Mouse (Mus musculus): ENCODE results near the gene Napb.
"Not testable (repeated sequence)": the region's sequence is repeated elsewhere in the genome, so short reads cannot be mapped to it uniquely, and the experiment has no call there.

Napb gene

DNA sequence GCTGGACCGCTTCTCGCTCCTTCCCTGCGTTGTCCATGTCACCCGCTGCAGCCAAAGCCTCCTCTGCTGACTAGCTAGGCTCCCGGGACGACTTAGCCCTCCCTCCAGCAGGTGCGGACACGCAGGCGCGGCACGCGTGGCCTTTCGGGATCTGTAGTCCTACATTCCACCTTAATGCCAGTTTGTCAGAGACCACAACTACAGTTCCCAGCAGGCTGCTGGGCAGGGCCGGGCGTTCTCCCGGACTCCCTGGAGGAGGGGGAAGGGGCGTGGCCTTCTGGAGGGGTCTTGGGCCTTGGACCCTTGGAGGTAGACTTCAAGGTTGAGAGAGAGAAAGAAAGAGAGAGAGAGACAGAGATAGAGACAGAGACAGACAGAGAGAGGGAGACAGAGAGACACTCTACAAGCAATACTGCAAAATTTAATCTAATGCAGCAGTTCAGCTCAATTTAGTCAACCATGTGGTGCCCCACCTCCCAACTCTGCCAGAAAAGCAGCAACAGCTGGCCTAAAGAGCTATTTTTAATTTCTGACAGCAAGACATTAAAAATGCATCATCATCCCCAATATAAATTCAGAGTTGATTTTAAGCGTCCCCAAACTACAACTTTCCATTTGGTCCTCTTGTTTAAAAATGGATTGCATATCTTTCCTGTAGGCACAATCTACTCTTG, at the start of gene Napb:
TSS of gene Napb (minus strand) at position 141 of the 674 bp plus-strand sequence.
- DNase-seq (ENCODE audit: extremely low spot score, low read depth, low spot score) = peak; percentile 73

DNA sequence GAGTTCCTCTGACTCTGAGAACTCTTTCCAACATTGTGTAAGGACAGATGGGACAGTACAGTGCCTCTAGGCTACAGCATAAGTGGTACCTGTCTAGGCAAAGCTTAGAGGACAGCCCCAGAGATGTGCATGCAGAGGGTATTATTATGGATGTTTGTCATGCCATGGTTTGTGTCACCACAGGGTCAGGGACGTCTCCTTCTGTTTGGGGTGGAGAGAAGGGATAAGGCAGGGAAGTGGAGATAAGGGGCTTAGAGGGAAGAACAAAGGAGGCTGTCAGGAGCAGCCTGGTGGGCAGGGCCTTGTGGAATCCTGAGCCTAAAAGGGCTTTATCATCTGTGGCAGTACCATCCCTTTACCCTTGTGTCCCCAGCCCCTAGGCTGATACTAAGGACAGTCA, 49.4 kb upstream of the Napb start, which contains the start of gene 8030411F24Rik:
TSS of gene 8030411F24Rik (plus strand) at position 301 of the 400 bp plus-strand sequence.
- DNase-seq (ENCODE audit: extremely low spot score, low read depth, low spot score) = no peak

DNA sequence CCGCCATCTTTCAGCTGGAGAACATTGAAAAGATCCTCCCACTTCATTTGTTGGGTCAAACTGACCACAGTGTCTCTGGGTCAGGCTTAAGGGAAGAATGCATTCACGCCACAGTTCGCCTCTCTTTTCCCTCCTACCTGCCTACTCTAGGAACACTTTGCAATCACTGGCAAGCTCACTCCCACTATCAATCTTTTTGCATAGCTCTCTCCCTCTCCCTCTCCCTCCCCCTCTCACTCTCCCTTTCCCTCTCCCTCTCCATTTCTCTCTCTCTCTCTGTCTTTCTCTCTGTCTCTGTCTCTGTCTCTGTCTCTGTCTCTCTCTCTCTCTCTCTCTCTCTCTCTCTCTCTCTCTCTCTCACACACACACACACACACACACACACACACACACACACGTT, 39.1 kb upstream of the Napb start, which contains the start of gene Cst11:
TSS of gene Cst11 (minus strand) at position 101 of the 400 bp plus-strand sequence.
- DNase-seq (ENCODE audit: extremely low spot score, low read depth, low spot score) = not testable (repeated sequence)

DNA sequence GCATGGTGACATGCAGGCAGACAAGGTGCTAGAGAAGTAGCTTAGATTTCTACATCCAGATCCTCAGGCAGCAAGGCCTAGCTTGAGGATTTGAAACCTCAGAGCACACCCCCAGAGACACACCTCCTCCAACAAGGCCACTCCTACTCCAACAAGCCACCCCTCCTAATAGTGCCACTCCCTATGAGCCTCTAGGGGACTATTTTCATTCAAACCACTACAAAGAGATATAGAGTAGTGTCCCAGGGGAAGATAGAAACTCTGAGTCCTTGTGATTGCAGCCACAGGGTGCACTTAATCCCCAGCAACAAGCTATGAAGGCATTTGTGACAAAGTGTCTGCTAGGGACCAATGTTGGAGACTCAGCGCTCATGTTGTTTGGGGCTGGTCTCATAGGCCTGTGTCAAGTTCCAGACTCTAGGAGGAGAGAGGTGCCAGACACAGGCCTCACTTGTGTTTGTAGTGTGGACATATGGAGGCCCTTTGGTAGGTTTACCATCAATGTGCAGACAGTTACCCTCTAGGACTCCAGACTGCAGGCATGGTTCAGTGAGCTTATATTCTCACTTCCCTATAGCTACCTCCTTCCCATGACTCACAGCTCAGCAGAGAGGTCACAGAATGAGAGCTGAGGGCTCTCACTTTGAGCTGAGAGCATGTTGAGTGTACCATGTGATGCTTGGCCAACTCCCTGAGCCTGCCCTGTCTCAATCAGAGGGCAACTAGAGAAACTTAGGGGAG, 31.6 kb upstream of the Napb start:
- no peak for DNase-seq (ENCODE audit: extremely low spot score, low read depth, low spot score)

DNA sequence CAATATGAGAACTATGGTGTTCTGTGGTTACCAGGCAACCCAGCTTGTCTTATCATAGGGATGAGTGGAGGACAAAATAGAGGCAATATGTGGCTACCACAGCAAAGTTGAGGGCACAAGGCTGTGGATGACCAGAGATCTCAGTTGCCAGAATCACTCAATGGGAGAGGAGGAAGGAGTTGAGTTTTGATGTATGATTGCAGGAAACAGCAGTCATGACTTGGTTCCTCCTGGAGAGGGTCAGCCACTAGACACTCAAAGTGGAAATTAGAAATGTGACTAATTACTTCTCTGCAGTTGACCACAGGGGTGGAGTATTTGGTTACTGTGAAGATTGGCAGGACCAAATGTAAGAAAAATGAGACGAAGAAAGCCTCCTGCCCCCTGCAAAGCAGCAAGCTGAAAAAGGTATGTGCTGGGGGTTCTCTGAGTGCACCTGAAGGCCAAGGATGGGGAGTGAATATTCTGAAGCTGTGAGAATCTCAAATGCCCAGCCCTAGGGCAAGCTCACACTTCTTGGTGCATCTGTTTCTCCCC, 22.1 kb upstream of the Napb start:
- DNase-seq (ENCODE audit: extremely low spot score, low read depth, low spot score) = no peak

DNA sequence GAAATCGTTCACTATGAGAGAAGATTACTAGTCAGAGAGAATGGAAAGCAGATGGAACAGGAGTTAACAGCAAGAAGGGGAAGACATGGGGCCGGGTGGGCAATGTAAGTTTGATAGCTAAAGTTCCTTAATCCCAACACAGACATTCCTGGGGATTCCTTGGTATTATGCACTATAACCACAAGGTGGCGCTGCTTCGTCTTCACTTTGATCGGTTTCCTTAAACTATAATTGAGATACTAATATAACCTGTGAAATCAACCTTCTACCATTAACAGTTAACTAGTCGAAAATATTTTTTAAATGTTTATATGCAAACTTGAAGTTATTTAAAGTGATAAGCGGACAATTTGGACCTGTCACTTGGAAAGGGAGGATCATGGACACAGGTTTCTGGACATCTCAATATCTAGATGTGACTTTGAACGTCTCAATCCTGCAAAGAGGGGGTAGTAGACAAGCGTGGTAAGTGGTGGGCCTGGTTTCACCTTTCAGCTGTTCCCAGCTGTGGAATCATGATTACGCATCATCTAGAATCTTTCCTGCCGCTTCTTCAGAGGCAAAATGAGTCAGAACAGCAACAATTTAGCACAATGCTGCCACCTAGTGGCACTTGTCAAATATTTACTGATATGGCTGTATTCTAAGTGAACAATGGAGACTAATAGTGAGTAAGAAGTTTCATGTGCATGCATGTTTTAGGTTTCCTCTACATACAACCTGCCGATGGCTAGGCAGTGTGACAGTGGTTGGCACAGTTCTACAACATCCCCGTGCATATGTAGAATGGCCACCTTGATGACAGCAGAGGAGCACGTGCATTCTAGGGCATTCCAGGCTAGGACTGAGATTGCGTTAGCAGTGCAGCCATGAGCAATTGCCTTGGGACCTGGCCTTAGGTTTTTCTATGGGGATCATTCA, 19.9 kb upstream of the Napb start:
- peak; percentile 94 for DNase-seq (ENCODE audit: extremely low spot score, low read depth, low spot score)

DNA sequence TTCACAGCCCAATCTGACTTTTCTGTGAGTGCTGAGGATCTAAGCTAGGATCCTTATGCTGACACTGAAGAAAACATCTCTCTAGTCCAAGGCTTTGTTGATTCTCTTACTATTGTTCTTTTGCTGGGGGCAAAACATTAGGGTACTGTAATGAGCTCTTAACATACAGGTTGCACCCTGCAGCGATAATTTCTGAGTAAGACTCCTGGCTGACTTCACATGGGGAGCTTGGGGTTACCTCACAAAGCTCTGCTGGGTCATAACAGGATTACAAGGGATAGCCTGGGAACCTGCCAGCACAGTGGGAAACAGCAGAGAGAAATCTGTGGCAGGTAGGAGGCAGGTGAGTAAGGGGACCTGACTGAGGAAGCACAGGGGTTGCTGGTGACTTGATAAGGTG, 17.8 kb upstream of the Napb start, which contains the start of gene Cstl1:
TSS of gene Cstl1 (plus strand) at position 301 of the 400 bp plus-strand sequence.
- DNase-seq (ENCODE audit: extremely low spot score, low read depth, low spot score) = no peak

DNA sequence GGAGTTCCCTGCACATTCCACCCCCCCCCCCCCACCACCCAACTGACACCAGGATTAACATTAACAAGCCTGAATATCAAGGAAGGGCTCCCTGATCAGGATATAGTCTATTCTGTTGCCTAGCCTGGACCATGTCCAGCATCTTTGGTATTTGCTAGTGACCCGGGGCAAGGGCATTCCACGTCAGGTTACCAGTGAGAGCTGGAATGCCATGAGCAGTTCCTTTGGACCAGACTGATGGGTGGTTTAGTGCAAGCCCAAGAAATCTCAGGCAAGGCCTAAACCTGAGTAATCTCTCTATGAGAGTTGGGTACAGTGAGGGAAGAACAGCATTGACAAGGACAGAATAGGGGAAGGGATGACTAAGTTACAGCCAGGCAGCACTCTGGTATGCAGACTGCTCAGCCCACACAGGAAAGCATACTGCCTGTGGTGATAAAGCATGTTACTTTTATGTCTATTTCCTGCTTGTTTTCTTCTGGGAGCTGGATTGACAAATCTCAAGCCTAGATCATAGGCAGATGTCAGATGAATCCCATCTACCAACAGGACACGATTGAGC, 11.7 kb upstream of the Napb start:
- no peak for DNase-seq (ENCODE audit: extremely low spot score, low read depth, low spot score)

DNA sequence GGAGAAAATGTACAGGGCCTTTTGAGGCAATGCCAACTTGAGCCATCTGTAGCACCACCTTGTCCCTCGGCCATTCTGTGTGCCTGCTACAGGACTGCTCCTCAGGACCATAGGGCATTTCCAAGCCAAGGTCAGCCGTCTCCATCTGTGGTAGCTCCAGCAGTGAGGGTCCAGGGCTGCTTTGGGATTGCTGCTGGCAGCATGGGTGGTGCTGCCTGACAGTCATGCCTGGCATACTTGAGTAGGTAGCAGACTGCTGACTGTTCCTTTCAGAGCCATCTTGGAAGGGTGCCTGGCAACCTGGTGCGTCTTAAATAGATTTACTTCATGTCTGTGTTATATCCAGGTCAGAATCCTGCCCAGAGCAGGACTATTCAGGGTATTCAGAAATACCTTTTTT, 10.7 kb upstream of the Napb start:
- no peak for DNase-seq (ENCODE audit: extremely low spot score, low read depth, low spot score)

DNA sequence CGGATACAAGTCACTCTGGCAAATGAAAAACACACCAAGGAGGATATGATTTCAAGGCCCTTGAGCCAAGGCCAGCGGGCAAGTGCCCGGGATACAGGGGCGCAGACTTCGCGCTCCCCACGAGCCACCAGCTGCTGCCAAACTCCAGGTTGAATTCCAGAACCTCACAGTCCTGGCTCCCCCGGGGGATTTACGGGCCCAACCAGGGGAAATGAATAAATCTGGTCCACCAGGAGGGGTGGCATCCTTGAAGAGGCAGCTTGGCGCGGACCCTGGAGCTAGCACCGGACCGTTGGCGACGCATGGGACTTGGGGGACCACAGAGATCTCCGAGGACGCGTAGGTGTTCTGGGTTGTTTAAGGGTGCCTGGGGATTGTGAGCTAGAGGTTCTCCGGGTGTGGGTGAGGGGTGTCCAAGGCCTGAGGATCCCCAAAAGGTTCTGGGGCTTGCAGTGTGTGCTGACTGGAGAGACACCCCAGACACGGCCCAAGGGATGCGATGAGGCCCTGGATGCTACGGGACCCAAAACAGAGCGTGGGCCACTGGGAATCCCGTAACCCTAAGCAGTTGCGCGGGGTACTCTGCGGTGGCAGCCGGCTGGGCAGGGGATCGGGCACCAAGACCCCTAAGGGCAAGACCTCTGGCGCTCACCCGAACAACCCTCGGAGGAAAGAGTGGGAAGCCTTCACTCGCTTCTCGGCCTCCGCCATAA, 497 bp downstream of the Napb start:
- DNase-seq (ENCODE audit: extremely low spot score, low read depth, low spot score) = no peak

DNA sequence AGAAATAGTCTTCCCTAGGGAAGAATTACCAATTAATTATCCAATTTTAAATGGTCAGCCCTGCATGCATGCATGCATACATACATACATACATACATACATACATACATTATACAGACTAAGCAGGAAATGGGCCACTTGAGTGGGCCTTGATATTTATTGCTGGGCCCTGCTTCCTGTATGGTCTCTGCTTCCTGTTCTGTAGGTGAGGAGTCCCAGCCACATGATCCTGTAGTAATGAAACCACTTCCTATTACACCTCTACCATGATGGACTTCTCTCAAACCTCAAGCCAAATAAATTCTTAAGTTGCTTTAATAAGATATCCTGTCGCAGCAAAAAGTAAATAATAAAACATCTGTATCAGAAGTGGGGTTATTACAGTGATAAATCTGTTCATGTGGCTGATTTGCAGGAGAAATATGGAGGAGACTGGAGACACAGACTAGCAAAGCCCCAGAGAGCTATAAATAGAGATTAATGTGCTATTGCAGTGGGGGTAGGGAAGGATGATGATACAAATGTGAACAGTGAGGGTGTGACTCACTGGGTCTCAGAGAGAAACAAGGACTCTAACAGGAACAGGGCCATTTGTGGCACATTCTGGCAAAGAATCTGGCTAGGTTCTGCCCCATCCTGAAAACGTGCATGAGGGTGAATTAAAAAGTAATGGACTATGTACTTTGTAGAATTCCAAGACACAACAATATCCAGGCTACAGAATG, 12.8 kb downstream of the Napb start:
- no peak for DNase-seq (ENCODE audit: extremely low spot score, low read depth, low spot score)

DNA sequence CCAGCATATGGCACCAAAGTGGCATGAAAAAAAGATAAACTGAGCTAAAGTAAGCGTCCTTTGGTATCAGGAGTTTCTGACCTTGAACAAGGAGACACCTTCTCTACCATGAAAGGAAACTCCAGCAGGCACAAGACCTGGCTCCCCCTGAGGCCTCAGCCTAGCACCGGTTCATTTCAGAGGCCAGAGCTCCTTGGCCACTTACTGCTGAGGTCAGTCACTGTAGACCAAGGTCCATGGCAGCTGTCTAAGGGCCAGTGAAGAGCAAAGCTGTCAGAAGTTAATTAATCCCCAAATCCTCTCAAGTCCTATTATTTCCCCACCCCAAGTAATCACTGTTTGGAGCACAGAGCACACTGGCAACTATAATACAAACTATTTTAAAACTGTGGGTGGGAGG, 15.2 kb downstream of the Napb start:
- DNase-seq (ENCODE audit: extremely low spot score, low read depth, low spot score) = no peak

DNA sequence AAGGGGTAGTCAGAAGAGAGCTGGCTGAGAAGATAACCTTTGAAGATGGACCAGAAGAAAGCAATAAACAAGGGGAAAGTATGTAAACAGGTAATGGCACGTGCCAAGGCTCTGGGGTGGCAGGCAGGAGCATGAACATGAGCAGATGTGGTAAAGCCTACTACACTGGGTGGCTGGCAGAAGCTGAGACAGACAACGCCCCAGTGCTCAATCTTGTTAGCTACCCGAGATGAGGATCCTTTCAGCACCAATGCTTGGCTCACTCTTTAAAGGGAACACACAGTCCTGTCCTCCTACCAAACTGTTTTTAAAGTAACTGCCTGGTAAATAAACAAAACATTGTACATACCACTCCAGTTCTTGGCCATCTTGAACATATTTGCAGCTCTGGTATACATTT, 19.9 kb downstream of the Napb start:
- no peak for DNase-seq (ENCODE audit: extremely low spot score, low read depth, low spot score)

DNA sequence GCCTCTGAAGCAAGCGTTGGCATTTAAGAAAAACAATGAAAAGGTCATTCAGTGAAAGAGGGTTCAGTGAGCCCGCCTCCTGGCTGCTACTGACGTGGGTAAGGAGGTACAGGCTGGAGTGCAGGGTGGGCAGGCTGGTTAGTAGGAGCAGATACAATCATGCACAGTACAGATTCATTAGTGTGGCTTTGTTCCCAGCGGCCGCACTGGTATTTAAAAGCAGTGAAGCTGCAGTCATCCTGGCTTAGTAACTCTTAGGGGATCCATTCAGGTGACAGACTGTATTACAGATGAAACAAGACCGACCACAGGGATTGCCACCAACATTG, 25.1 kb downstream of the Napb start:
- no peak for DNase-seq (ENCODE audit: extremely low spot score, low read depth, low spot score)

DNA sequence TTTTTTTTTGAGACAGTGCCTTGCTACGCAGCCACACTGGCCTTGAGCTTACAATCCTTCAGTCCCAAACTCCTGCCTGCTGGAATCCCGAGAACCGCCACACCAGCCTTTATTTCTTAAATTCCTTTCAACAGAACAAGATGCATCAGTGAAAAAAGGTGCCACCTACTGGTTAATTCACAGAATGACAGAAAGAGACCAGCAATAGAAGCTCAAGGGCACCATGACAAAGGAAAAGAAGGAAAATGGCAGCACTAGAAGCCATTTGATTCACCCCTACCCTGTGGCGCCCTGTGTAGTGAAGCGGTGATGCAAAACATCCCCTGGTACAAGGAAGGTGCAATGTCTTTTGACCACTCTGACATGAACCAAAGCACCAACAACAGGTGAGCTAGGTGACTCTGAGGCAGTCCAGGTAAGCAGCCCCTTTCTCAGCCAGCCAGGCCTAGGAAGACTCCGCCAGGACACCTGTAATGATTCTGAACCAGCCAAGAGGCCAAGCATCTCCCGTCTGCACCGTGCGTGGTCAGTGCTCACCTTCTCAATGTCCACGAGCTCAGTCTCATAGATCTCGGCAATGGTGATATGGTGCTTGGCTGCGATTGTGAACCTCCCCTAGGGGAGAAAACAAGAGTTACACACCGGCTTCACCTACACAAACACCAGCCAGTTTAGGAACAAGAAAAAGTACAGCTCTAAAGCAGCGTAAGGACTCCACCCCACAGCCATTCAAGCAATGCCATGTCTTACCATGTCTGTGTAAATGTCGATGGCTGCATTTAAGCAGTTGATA, 25.7 kb downstream of the Napb start:
- no peak for DNase-seq (ENCODE audit: extremely low spot score, low read depth, low spot score)

DNA sequence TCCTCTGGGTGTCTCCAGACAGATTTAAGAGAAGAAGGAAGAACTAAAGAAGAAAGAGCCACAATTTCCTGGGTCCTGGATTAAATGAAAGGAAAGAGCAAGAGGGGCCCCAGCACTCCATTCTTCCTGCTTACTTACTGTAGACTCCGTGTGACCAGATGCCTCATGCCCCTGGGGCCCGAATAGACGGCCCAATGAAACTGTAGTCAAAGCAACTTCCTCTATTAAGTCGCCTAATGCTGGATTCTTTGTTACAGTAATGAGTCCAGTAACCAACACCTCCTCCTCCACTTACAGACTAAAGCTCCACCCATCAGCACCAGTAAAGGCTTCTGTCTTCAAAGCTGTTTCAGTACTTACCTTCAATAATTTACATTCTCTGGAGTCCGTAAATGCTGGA, 33.7 kb downstream of the Napb start:
- no peak for DNase-seq (ENCODE audit: extremely low spot score, low read depth, low spot score)

DNA sequence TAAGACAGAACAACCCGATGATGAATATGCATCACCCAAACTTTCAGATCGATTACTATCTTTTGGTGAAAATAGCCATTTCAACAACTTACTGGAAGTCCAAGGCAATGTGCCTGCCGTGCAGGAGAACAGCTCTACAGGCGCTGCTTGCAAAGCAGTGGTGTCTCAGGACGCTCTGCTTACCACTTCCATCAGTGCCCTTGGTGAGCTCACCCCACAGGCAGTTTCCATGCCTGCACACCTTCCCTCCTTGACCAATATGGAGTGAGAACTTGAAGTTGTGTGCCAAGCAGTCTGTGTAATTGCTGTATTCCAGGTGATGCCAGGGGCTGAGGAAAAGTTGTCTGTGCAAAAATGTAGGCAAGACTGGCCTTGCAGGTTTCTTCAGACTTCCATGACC, 41.5 kb downstream of the Napb start:
- DNase-seq (ENCODE audit: extremely low spot score, low read depth, low spot score) = no peak

DNA sequence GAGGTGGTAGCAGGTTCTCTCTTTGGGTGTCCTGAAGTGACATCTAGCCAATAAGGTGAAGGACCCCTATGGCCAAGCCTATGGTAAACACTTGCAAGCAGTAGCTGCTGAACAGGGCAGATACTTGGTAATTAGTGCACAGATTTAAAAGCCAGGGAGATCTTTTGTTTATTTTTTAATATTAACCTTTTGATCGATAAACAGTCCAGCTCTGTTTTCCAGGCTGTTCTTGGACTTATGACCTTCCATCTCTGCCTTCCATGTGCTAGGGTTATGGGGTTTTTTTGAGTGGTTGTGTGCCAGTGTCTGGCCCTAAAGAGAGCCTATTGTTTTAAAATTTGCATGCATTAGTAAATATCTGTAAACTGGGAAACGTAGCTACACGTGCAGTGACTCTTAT, 42.0 kb downstream of the Napb start:
- no peak for DNase-seq (ENCODE audit: extremely low spot score, low read depth, low spot score)

Data from hindlimb bud, embryonic 11.5 days (tissue).